Comparison of ENCODE assay signal across 13 mouse cellular contexts in the genomic region with DNA sequence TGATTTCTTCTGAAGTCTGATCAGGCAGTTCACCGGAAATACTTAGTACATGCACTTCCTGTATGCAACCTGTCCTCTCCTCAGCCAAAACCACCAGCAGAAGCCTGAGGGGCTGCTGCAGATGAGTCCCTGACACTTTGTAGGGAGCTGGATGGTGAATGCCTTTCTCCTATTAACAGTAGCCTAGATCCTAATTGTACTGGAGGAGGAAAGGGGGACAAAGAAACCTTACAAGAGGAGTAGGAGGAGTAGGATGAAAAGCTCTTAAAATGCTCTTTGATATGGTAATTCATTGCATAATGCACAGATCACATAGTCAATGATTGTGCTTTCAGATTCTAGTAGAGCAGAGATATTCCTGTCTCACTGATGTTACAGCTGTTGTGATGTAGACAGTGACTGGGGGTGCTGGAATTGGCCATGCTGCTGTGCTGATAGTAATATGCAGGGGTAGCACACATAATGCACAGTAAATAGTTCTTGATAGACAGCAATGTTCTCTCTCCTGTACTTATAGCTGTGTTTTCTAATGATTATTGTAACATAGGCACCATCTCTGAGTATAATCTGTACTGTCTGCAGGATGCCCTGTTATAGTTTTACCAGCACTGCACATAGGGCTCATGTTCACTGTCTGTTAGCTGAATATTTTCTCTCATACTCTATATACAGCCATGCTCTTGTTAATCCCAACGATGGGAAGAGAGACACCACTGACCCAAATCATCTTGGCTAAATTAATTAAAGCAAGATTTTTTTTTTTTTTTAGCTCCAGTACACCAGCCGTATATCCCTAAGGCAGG.
DNase-seq lines count a peak whose midpoint lies in the region; ATAC-seq lines count a peak whose summit lies in the region.
"Had no signal": no experiment of that assay in that cellular context is flagged by ENCODE, and none has a peak within 500 bp of the region (broad histone marks: within the 10 kb centered on the region; RNA-seq: fewer than 3 reads in every experiment).

No protein-coding gene starts in this region.

- H3K4me2 ChIP-seq in forebrain, embryonic 13.5 days = no peak overlapping the region
- no peak overlapping the region for H3K4me2 ChIP-seq in midbrain, embryonic 13.5 days (replicated peaks)
- H3K4me2 ChIP-seq in intestine, embryonic 15.5 days (replicated peaks) = no peak overlapping the region
- H3K4me2 ChIP-seq: hindbrain, embryonic 15.5 days; liver, embryonic 12.5 days had no signal

- 71% methylated on average over 3 of the region's 3 CpGs for WGBS in forebrain, embryonic 13.5 days
- WGBS in midbrain, embryonic 13.5 days = 71% methylated on average over 3 of the region's 3 CpGs
- WGBS in intestine, embryonic 15.5 days = 86% methylated on average over 3 of the region's 3 CpGs

- H3K36me3 ChIP-seq in forebrain, embryonic 13.5 days (ENCODE audit: poor library complexity, severe bottlenecking) = no peaks in the 10 kb centered on the region
- H3K36me3 ChIP-seq in midbrain, embryonic 13.5 days = no peaks in the 10 kb centered on the region
- no peaks in the 10 kb centered on the region for H3K36me3 ChIP-seq in intestine, embryonic 15.5 days
- H3K36me3 ChIP-seq: hindbrain, embryonic 15.5 days; liver, embryonic 12.5 days had no signal

- peaks cover 10% of the 10 kb centered on the region; the same call in 1 of the 2 replicates for H3K4me1 ChIP-seq in forebrain, embryonic 13.5 days
- H3K4me1 ChIP-seq in midbrain, embryonic 13.5 days (replicated peaks) = peaks cover 10% of the 10 kb centered on the region
- no peaks in the 10 kb centered on the region for H3K4me1 ChIP-seq in intestine, embryonic 15.5 days (replicated peaks)
- H3K4me1 ChIP-seq: hindbrain, embryonic 15.5 days; liver, embryonic 12.5 days had no signal

- peak; percentile 87 for ATAC-seq in forebrain, embryonic 13.5 days
- ATAC-seq in midbrain, embryonic 13.5 days = peak; percentile 71
- ATAC-seq in cerebellum, adult (ENCODE audit: insufficient number of reproducible peaks, low FRiP score, low TSS enrichment) = no peak
- no peak for ATAC-seq in intestine, embryonic 15.5 days
- ATAC-seq: liver, embryonic 12.5 days had no signal

- DNase-seq in retina, postnatal 1 day = peak; percentile 16
- no peak for DNase-seq in retina, embryonic 14.5 days (ENCODE audit: low spot score)
- DNase-seq in thymus, postnatal 4 days = peak; percentile 39
- no peak for DNase-seq in right cerebral cortex, adult 2 months (ENCODE audit: low spot score in 2 of 2)
- DNase-seq: kidney, postnatal 25 days; lung, postnatal 14 days had no signal

- no peaks in the 10 kb centered on the region for H3K9me3 ChIP-seq in forebrain, embryonic 13.5 days (replicated peaks)
- no peaks in the 10 kb centered on the region for H3K9me3 ChIP-seq in midbrain, embryonic 13.5 days
- H3K9me3 ChIP-seq in intestine, embryonic 15.5 days = no peaks in the 10 kb centered on the region
- H3K9me3 ChIP-seq: hindbrain, embryonic 15.5 days; liver, embryonic 12.5 days had no signal

- peak overlapping the region; percentile 10; the same call in 1 of the 2 replicates for H3K27ac ChIP-seq in forebrain, embryonic 13.5 days
- H3K27ac ChIP-seq in midbrain, embryonic 13.5 days = peak overlapping the region; percentile 30; the same call in 1 of the 2 replicates
- H3K27ac ChIP-seq in intestine, embryonic 15.5 days = no peak overlapping the region
- H3K27ac ChIP-seq: hindbrain, embryonic 15.5 days; liver, embryonic 12.5 days had no signal

- no peak overlapping the region for H3K4me3 ChIP-seq in forebrain, embryonic 13.5 days
- H3K4me3 ChIP-seq in midbrain, embryonic 13.5 days (replicated peaks) = no peak overlapping the region
- H3K4me3 ChIP-seq in intestine, embryonic 15.5 days (replicated peaks) = no peak overlapping the region
- H3K4me3 ChIP-seq: hindbrain, embryonic 15.5 days; liver, embryonic 12.5 days; myocyte had no signal

- no peak overlapping the region for H3K9ac ChIP-seq in forebrain, embryonic 13.5 days
- no peak overlapping the region for H3K9ac ChIP-seq in midbrain, embryonic 13.5 days (replicated peaks)
- no peak overlapping the region for H3K9ac ChIP-seq in intestine, embryonic 15.5 days
- H3K9ac ChIP-seq: hindbrain, embryonic 15.5 days; liver, embryonic 12.5 days had no signal

- H3K27me3 ChIP-seq in forebrain, embryonic 13.5 days = no peaks in the 10 kb centered on the region
- H3K27me3 ChIP-seq in midbrain, embryonic 13.5 days = no peaks in the 10 kb centered on the region
- H3K27me3 ChIP-seq in intestine, embryonic 15.5 days (replicated peaks) = no peaks in the 10 kb centered on the region
- H3K27me3 ChIP-seq: hindbrain, embryonic 15.5 days; liver, embryonic 12.5 days had no signal

Comparison
In these comparisons a context has a peak if more than half of its experiments do, and no peak if none do; other contexts are left out.
1. DNase-seq: peak in retina, postnatal 1 day (single experiment) and thymus, postnatal 4 days (single experiment); none in retina, embryonic 14.5 days (single experiment) and right cerebral cortex, adult 2 months (0 of 2).
2. ATAC-seq: peak in forebrain, embryonic 13.5 days (single experiment) and midbrain, embryonic 13.5 days (single experiment); none in cerebellum, adult (single experiment) and intestine, embryonic 15.5 days (single experiment).